Mouse (Mus musculus) CH12.LX (cell line): Measurements from ENCODE around the gene Bcl2l15. TPM values are rescaled to one million over a fixed set of nuclear protein-coding genes. Genes with fewer than 3 reads are reported as not detected.

Experiments used
- DNase-seq: peaks from one replicate; pipeline ENCODE4 v3.0.0-alpha.2; 2013; ENCODE audit errors: extremely low read depth
- H3K27ac ChIP-seq: 2 replicates; pipeline ENCODE4 v1.5.1; 2012; ENCODE audit warnings: low read depth, mild to moderate bottlenecking, control low read depth, moderate library complexity; ENCODE audit not compliant: insufficient read depth
- H3K27me3 ChIP-seq: replicated peaks from 2 replicates; pipeline ENCODE3; 2012; ENCODE audit warnings: inconsistent platforms
- H3K36me3 ChIP-seq, 2 experiments: replicated peaks in 1 of 2; 2 replicates each; pipeline versions ENCODE3 to v1.6.1; 2012; ENCODE audit warnings: inconsistent platforms in 1 of 2, low read length in 1 of 2, mild to moderate bottlenecking in 1 of 2, mixed read lengths in 1 of 2, moderate library complexity in 1 of 2; ENCODE audit not compliant: control insufficient read depth in 1 of 2, insufficient read depth in 1 of 2
- H3K4me1 ChIP-seq, 2 experiments: 2 replicates each; pipeline ENCODE4 v1.6.1; 2012; ENCODE audit warnings: inconsistent platforms in 1 of 2, moderate library complexity in 1 of 2; ENCODE audit not compliant: insufficient read depth in 2 of 2, control insufficient read depth in 1 of 2
- H3K4me2 ChIP-seq: 2 replicates; pipeline ENCODE4 v1.6.1; 2012; ENCODE audit warnings: low read depth, mild to moderate bottlenecking, control low read depth; ENCODE audit not compliant: poor library complexity, insufficient read depth, severe bottlenecking
- H3K4me3 ChIP-seq, 3 experiments: fragments of 150-350 bp in 1 of 3; sonication (generic) in 1 of 3; replicated peaks in 1 of 3; 2 replicates each; pipeline versions ENCODE3 to v1.5.1; 2011 to 2012; ENCODE audit warnings: low read depth in 2 of 3, low read length in 2 of 3, mild to moderate bottlenecking in 2 of 3, moderate library complexity in 2 of 3, control low read depth in 1 of 3, improper control_type of control experiment in 1 of 3, inconsistent platforms in 1 of 3, mixed read lengths in 1 of 3; ENCODE audit not compliant: poor library complexity in 1 of 3
- H3K79me2 ChIP-seq: replicated peaks from 2 replicates; pipeline ENCODE4 v1.6.1; 2012; ENCODE audit warnings: mild to moderate bottlenecking, moderate library complexity; ENCODE audit not compliant: control insufficient read depth, poor library complexity, insufficient read depth, severe bottlenecking; ENCODE audit errors: extremely low read depth
- H3K9ac ChIP-seq: 2 replicates; pipeline ENCODE4 v1.6.1; 2012; ENCODE audit warnings: low read depth, mild to moderate bottlenecking, control low read depth, moderate library complexity; ENCODE audit not compliant: insufficient read depth
- H3K9me3 ChIP-seq: replicated peaks from 2 replicates; pipeline ENCODE3; 2012; ENCODE audit warnings: low read length, inconsistent platforms, mixed read lengths
- CHD1 ChIP-seq: IDR thresholded peaks from 2 replicates; pipeline ENCODE4 v1.6.1; 2012; ENCODE audit warnings: low read depth, low read length, improper control_type of control experiment, inconsistent platforms
- CTCF ChIP-seq, 2 experiments: IDR thresholded peaks in 1 of 2; conservative IDR thresholded peaks in 1 of 2; 2 replicates each; pipeline ENCODE4 v1.5.1; 2011 to 2012; ENCODE audit warnings: low read depth in 2 of 2, low read length in 2 of 2, improper control_type of control experiment in 1 of 2, inconsistent platforms in 1 of 2, mild to moderate bottlenecking in 1 of 2, moderate library complexity in 1 of 2
- ELF1 ChIP-seq: IDR thresholded peaks from 2 replicates; pipeline ENCODE4 v1.6.1; 2014; ENCODE audit warnings: low read depth, mild to moderate bottlenecking, inconsistent platforms, low read length, improper control_type of control experiment
- ETS1 ChIP-seq: conservative IDR thresholded peaks from 2 replicates; pipeline ENCODE4 v1.6.1; 2012; ENCODE audit warnings: low read depth, mild to moderate bottlenecking, inconsistent platforms, low read length, improper control_type of control experiment, moderate library complexity
- GABPA ChIP-seq: IDR thresholded peaks from 2 replicates; pipeline ENCODE4 v1.6.1; 2012; ENCODE audit warnings: low read depth, low read length, improper control_type of control experiment, inconsistent platforms; ENCODE audit not compliant: insufficient replicate concordance
- IRF4 ChIP-seq: IDR thresholded peaks from 2 replicates; pipeline ENCODE4 v1.6.1; 2014; ENCODE audit warnings: low read depth, mild to moderate bottlenecking, inconsistent platforms, low read length, improper control_type of control experiment
- JUN ChIP-seq: IDR thresholded peaks from 2 replicates; pipeline ENCODE4 v1.6.1; 2011; ENCODE audit warnings: low read depth, mild to moderate bottlenecking, low read length, improper control_type of control experiment, moderate library complexity; ENCODE audit not compliant: insufficient read depth
- KAT2A ChIP-seq: IDR thresholded peaks from 2 replicates; pipeline ENCODE4 v1.6.1; 2012; ENCODE audit warnings: low read length, improper control_type of control experiment, inconsistent platforms; ENCODE audit not compliant: insufficient replicate concordance
- MAFK ChIP-seq: IDR thresholded peaks from 2 replicates; pipeline ENCODE4 v1.6.1; 2011; ENCODE audit warnings: low read length, improper control_type of control experiment; ENCODE audit not compliant: insufficient replicate concordance
- MAX ChIP-seq: IDR thresholded peaks from 2 replicates; pipeline ENCODE4 v1.6.1; 2011; ENCODE audit warnings: low read length, improper control_type of control experiment
- MAZ ChIP-seq: IDR thresholded peaks from 2 replicates; pipeline ENCODE4 v1.6.1; 2012; ENCODE audit warnings: low read depth, mild to moderate bottlenecking, inconsistent platforms, low read length, improper control_type of control experiment, moderate library complexity
- MEF2A ChIP-seq: IDR thresholded peaks from 2 replicates; pipeline ENCODE4 v1.6.1; 2014; ENCODE audit warnings: low read depth, mild to moderate bottlenecking, inconsistent platforms, low read length, improper control_type of control experiment, borderline replicate concordance
- MXI1 ChIP-seq: IDR thresholded peaks from 2 replicates; pipeline ENCODE4 v1.6.1; 2011; ENCODE audit warnings: mild to moderate bottlenecking, low read depth, low read length, improper control_type of control experiment
- MYC ChIP-seq: IDR thresholded peaks from 2 replicates; pipeline ENCODE4 v1.6.1; 2011; ENCODE audit warnings: low read depth, mild to moderate bottlenecking, improper control_type of control experiment, low read length
- NELFE ChIP-seq: IDR thresholded peaks from 2 replicates; pipeline ENCODE4 v1.6.1; 2011; ENCODE audit warnings: low read depth, low read length, improper control_type of control experiment
- NRF1 ChIP-seq: IDR thresholded peaks from 2 replicates; pipeline ENCODE4 v1.6.1; 2014; ENCODE audit warnings: low read depth, mild to moderate bottlenecking, inconsistent platforms, low read length, improper control_type of control experiment, moderate library complexity
- PAX5 ChIP-seq: IDR thresholded peaks from 2 replicates; pipeline ENCODE4 v1.6.1; 2012; ENCODE audit warnings: low read length, inconsistent platforms, mixed read lengths
- POLR2A ChIP-seq: IDR thresholded peaks from 2 replicates; pipeline ENCODE4 v1.6.1; 2011; ENCODE audit warnings: low read depth, mild to moderate bottlenecking, improper control_type of control experiment, low read length
- POLR2AphosphoS2 ChIP-seq: IDR thresholded peaks from 2 replicates; pipeline ENCODE4 v1.6.1; 2011; ENCODE audit warnings: low read depth, low read length, improper control_type of control experiment
- RAD21 ChIP-seq: IDR thresholded peaks from 2 replicates; pipeline ENCODE4 v1.6.1; 2011; ENCODE audit warnings: low read depth, mild to moderate bottlenecking, low read length, improper control_type of control experiment, moderate library complexity
- SIN3A ChIP-seq: IDR thresholded peaks from 2 replicates; pipeline ENCODE4 v1.6.1; 2012; ENCODE audit warnings: low read length, improper control_type of control experiment, inconsistent platforms
- SMC3 ChIP-seq: IDR thresholded peaks from 2 replicates; pipeline ENCODE4 v1.6.1; 2011; ENCODE audit warnings: low read depth, low read length, improper control_type of control experiment
- TBP ChIP-seq: conservative IDR thresholded peaks from 2 replicates; pipeline ENCODE4 v1.6.1; 2011; ENCODE audit warnings: low read depth, low read length, improper control_type of control experiment
- UBTF ChIP-seq: IDR thresholded peaks from 2 replicates; pipeline ENCODE4 v1.6.1; 2012; ENCODE audit warnings: low read depth, mild to moderate bottlenecking, inconsistent platforms, low read length, improper control_type of control experiment, moderate library complexity
- USF1 ChIP-seq: IDR thresholded peaks from 2 replicates; pipeline ENCODE4 v1.6.1; 2014; ENCODE audit warnings: low read depth, mild to moderate bottlenecking, inconsistent platforms, low read length, improper control_type of control experiment
- USF2 ChIP-seq: conservative IDR thresholded peaks from 2 replicates; pipeline ENCODE4 v1.6.1; 2011; ENCODE audit warnings: low read depth, low read length, improper control_type of control experiment
- ZC3H11A ChIP-seq: IDR thresholded peaks from 2 replicates; pipeline ENCODE4 v1.6.1; 2012; ENCODE audit warnings: low read depth, mild to moderate bottlenecking, inconsistent platforms, low read length, improper control_type of control experiment
- ZMIZ1 ChIP-seq: IDR thresholded peaks from 2 replicates; pipeline ENCODE4 v1.6.1; 2012; ENCODE audit warnings: low read depth, mild to moderate bottlenecking, inconsistent platforms, low read length, improper control_type of control experiment
- ZNF384 ChIP-seq: IDR thresholded peaks from 2 replicates; pipeline ENCODE4 v1.6.1; 2012; ENCODE audit warnings: low read depth, low read length, improper control_type of control experiment, inconsistent platforms
- dilution Hi-C: fragments of 300-500 bp; cut with MboI; formaldehyde crosslinking; loops from 2 replicates; pipeline ENCODE4 v1.14.3; 2020; ENCODE audit warnings: low sequenced_read_pairs; ENCODE audit not compliant: extremely low pct_unique_long_range_greater_than_20kb, extremely low pct_ligation_motif_present
- in situ Hi-C: fragments of 300-500 bp; cut with MboI; formaldehyde crosslinking; loops from 3 replicates; pipeline ENCODE4 v1.14.3; 2019; ENCODE audit warnings: low sequenced_read_pairs, low pct_ligation_motif_present, low pct_unique_long_range_greater_than_20kb, mixed read lengths
- polyA plus RNA-seq: library from polyadenylated mRNA; unstranded; fragments of >175 nt; gene quantifications from 2 replicates; pipeline ENCODE4 v1.2.1, GENCODE M21; 2012; ENCODE audit warnings: low read depth; ENCODE audit not compliant: insufficient read length
- total RNA-seq, 2 experiments: library from RNA; depleted of rRNA; stranded (reverse); fragments of 300-350 nt in 1 of 2; fragments of >200 nt in 1 of 2; gene quantifications; 2 replicates each; pipeline ENCODE4 v1.2.3; 2012 to 2014

Bcl2l15 gene
- total and polyA plus RNA-seq, 3 experiments = 12.2 to 24.9 (median 23.0) TPM

- in situ Hi-C loops (no loop called here), dilution Hi-C loops (no loop called here)
- H3K9ac ChIP-seq = no peak overlapping the region
- peaks cover 16 to 48% of the 10 kb centered on the region in 2 experiments; a peak in 3 of 4 replicates for H3K4me1 ChIP-seq
- peaks cover 5% of the 10 kb centered on the region; the same call in 1 of the 2 replicates for H3K79me2 ChIP-seq
- no peak overlapping the region for H3K4me2 ChIP-seq
- H3K27ac ChIP-seq = no peak overlapping the region
- DNase-seq = no peak
- TF ChIP-seq PAX5 (no peak), CHD1 (no peak), NELFE (no peak), MYC (no peak), ZC3H11A (no peak), ZMIZ1 (no peak), MAFK (no peak), USF2 (no peak), JUN (no peak)
- peaks cover 5% of the 10 kb centered on the region for H3K27me3 ChIP-seq
- H3K9me3 ChIP-seq = no peaks in the 10 kb centered on the region
- H3K4me3 ChIP-seq = no peak overlapping the region
- H3K36me3 ChIP-seq = peaks cover 14 to 18% of the 10 kb centered on the region in 2 experiments
Observed at GRCm38 (mm10) chr3:103799507-103799906, 32.9 kb upstream of the Bcl2l15 start.

- Histone ChIP-seq H3K79me2 (peaks cover 16% of the 10 kb centered on the region), H3K36me3 (peaks cover 22 to 36% of the 10 kb centered on the region in 2 experiments), H3K27ac (peak overlapping the region; percentile 99), H3K9ac (peak overlapping the region; percentile 57), H3K4me2 (peak overlapping the region; percentile 94), H3K4me3 (peak overlapping the region in 1 of 3 experiments; percentile 34), H3K9me3 (no peaks in the 10 kb centered on the region), H3K4me1 (peaks cover 19 to 68% of the 10 kb centered on the region in 2 experiments; a peak in 3 of 4 replicates), H3K27me3 (no peaks in the 10 kb centered on the region)
- in situ Hi-C loops (no loop called here), dilution Hi-C loops (no loop called here)
- DNase-seq = peak; percentile 85
- TF ChIP-seq POLR2AphosphoS2 (peak; percentile 75), POLR2A (peak; percentile 30), PAX5 (no peak), RAD21 (no peak; the same call in 1 of the 2 replicates), MEF2A (peak; percentile 67; the same call in 1 of the 2 replicates), ELF1 (peak; percentile 65; the same call in 1 of the 2 replicates), USF1 (no peak), MAX (peak; percentile 71), MAFK (no peak), NRF1 (0 out of 2 replicates have a peak, but pooled peaks have one; percentile 5), JUN (peak; percentile 52; the same call in 1 of the 2 replicates), MXI1 (no peak), IRF4 (peak; percentile 81), KAT2A (no peak), SMC3 (0 out of 2 replicates have a peak, but pooled peaks have one; percentile 2), CHD1 (peak; percentile 93), ZC3H11A (no peak), MAZ (no peak), ETS1 (peak; percentile 20), SIN3A (peak; percentile 79), MYC (peak; percentile 91), GABPA (no peak), UBTF (0 out of 2 replicates have a peak, but pooled peaks have one; percentile 30), CTCF (conservative IDR thresholded peaks at IDR 0.05 in 1 of 2, IDR thresholded peaks at IDR 0.05 in 1 of 2; ENCODE audit: low read depth in 2 of 2, low read length in 2 of 2) (no peak), ZNF384 (no peak), TBP (0 out of 2 replicates have a peak, but pooled peaks have one; percentile 23)
Observed at GRCm38 (mm10) chr3:103801631-103802531, 30.5 kb upstream of the Bcl2l15 start.
